Mouse (Mus musculus): Measurements from ENCODE around the gene Prss22. TPM values are rescaled to one million over a fixed set of nuclear protein-coding genes. Genes with fewer than 3 reads are reported as not detected.
"Not testable (repeated sequence)": the region's sequence is repeated elsewhere in the genome, so short reads cannot be mapped to it uniquely, and the experiment has no call there.

The Prss22 gene
- polyA plus RNA-seq, 1 experiment = 0.95 TPM

- no peak overlapping the region for H3ac ChIP-seq (ENCODE audit: control insufficient read depth, insufficient read length, low read depth)
- peaks cover 26% of the 10 kb centered on the region for H3K27me3 ChIP-seq (ENCODE audit: control insufficient read depth, insufficient read depth, insufficient read length)
- H3K36me3 ChIP-seq (ENCODE audit: control insufficient read depth, insufficient read depth) = no peaks in the 10 kb centered on the region
- H3K4me3 ChIP-seq (ENCODE audit: insufficient read depth, poor library complexity, severe bottlenecking) = no peak overlapping the region
- H3K79me3 ChIP-seq (ENCODE audit: low read depth) = no peaks in the 10 kb centered on the region
- no peaks in the 10 kb centered on the region for H3K79me2 ChIP-seq (ENCODE audit: control insufficient read depth, insufficient read depth)
- TF ChIP-seq CTCF (IDR thresholded peaks at IDR 0.05; ENCODE audit: control insufficient read depth, insufficient read depth, insufficient read length) = peak; percentile 87
- no peak for TF ChIP-seq CEBPB (IDR thresholded peaks at IDR 0.05; ENCODE audit: low read depth)
These were observed 37.7 kb downstream of the Prss22 start for GRCm38 (mm10) chr17:23960084-23960738.

GRCm38 (mm10) chr17:23955174-23955573 lies 42.7 kb downstream of the Prss22 start, which contains the start of gene Sbpl:
Gene Sbpl, minus strand, starts transcription at chr17:23955274.
- no peaks in the 10 kb centered on the region for H3K36me3 ChIP-seq (ENCODE audit: control insufficient read depth, insufficient read depth)
- peaks cover 29% of the 10 kb centered on the region for H3K27me3 ChIP-seq (ENCODE audit: control insufficient read depth, insufficient read depth, insufficient read length)
- no peak within 1 kb of the TSS for H3ac ChIP-seq (ENCODE audit: control insufficient read depth, insufficient read length, low read depth)
- TF ChIP-seq MYOD1 (IDR thresholded peaks at IDR 0.05; ENCODE audit: control insufficient read depth, insufficient read length, low read depth) (no peak), MYOG (IDR thresholded peaks at IDR 0.05; ENCODE audit: control insufficient read depth, extremely low read depth, insufficient read length) (no peak)
- no peaks in the 10 kb centered on the region for H3K79me3 ChIP-seq (ENCODE audit: low read depth)
- no peaks in the 10 kb centered on the region for H3K79me2 ChIP-seq (ENCODE audit: control insufficient read depth, insufficient read depth)
- no peak within 1 kb of the TSS for H3K4me3 ChIP-seq (ENCODE audit: insufficient read depth, poor library complexity, severe bottlenecking)

- not testable (repeated sequence) for H3K36me3 ChIP-seq (ENCODE audit: control insufficient read depth, insufficient read depth); H3ac ChIP-seq (ENCODE audit: control insufficient read depth, insufficient read length, low read depth); H3K79me3 ChIP-seq (ENCODE audit: low read depth); H3K4me3 ChIP-seq (ENCODE audit: insufficient read depth, poor library complexity, severe bottlenecking); H3K79me2 ChIP-seq (ENCODE audit: control insufficient read depth, insufficient read depth)
- peaks cover 12% of the 10 kb centered on the region for H3K27me3 ChIP-seq (ENCODE audit: control insufficient read depth, insufficient read depth, insufficient read length)
These were observed 47.1 kb downstream of the Prss22 start for GRCm38 (mm10) chr17:23950828-23951227.

GRCm38 (mm10) chr17:23949068-23949467 lies 48.8 kb downstream of the Prss22 start:
- no peak for TF ChIP-seq MYOD1 (IDR thresholded peaks at IDR 0.05; ENCODE audit: control insufficient read depth, insufficient read length, low read depth)
- TF ChIP-seq CEBPB (IDR thresholded peaks at IDR 0.05; ENCODE audit: low read depth) = no peak
- H3K4me3 ChIP-seq (ENCODE audit: insufficient read depth, poor library complexity, severe bottlenecking) = no peak overlapping the region

GRCm38 (mm10) chr17:23947486-23947885 lies 50.4 kb downstream of the Prss22 start:
- H3K4me3 ChIP-seq (ENCODE audit: insufficient read depth, poor library complexity, severe bottlenecking); H3K79me3 ChIP-seq (ENCODE audit: low read depth); H3ac ChIP-seq (ENCODE audit: control insufficient read depth, insufficient read length, low read depth); H3K27me3 ChIP-seq (ENCODE audit: control insufficient read depth, insufficient read depth, insufficient read length); H3K79me2 ChIP-seq (ENCODE audit: control insufficient read depth, insufficient read depth); H3K36me3 ChIP-seq (ENCODE audit: control insufficient read depth, insufficient read depth): not testable (repeated sequence)

More at GRCm38 (mm10) chr17:23949068-23949467, 48.8 kb downstream of the Prss22 start:
- no peaks in the 10 kb centered on the region for H3K36me3 ChIP-seq (ENCODE audit: control insufficient read depth, insufficient read depth)
- no peaks in the 10 kb centered on the region for H3K79me2 ChIP-seq (ENCODE audit: control insufficient read depth, insufficient read depth)
- no peak overlapping the region for H3ac ChIP-seq (ENCODE audit: control insufficient read depth, insufficient read length, low read depth)
- H3K27me3 ChIP-seq (ENCODE audit: control insufficient read depth, insufficient read depth, insufficient read length) = peaks cover under 1% of the 10 kb centered on the region
- H3K79me3 ChIP-seq (ENCODE audit: low read depth) = no peaks in the 10 kb centered on the region

Small RNAs within 50 kb of the gene (microRNA-seq; reads per million reads assigned to microRNA genes)
- gene Gm27700 (ENCODE audit: borderline microRNAs expressed) = not detected

Other genes starting within 250 kb of the Prss22 start
- 92.5 TPM for gene Flywch1, start 226.5 kb downstream of the Prss22 start, polyA plus RNA-seq (2012; fragmentation: generic; extraction: Trizol)
- gene Flywch2, start 212.0 kb downstream of the Prss22 start, polyA plus RNA-seq (2012; fragmentation: generic; extraction: Trizol) = 0.27 TPM
- 63.8 TPM for gene Srrm2, start 207.6 kb downstream of the Prss22 start, polyA plus RNA-seq (2012; fragmentation: generic; extraction: Trizol)
- gene Elob, start 169.0 kb downstream of the Prss22 start, polyA plus RNA-seq (2012; fragmentation: generic; extraction: Trizol) = 852 TPM
- not detected for gene Prss33, start 162.0 kb downstream of the Prss22 start, polyA plus RNA-seq (2012; fragmentation: generic; extraction: Trizol)
- gene Prss32, start 154.2 kb downstream of the Prss22 start, polyA plus RNA-seq (2012; fragmentation: generic; extraction: Trizol) = 0.02 TPM
- gene Prss41, start 153.9 kb downstream of the Prss22 start, polyA plus RNA-seq (2012; fragmentation: generic; extraction: Trizol) = 0.02 TPM
- not detected for gene Prss21, start 130.0 kb downstream of the Prss22 start, polyA plus RNA-seq (2012; fragmentation: generic; extraction: Trizol)
- not detected for gene Dcpp1, start 117.2 kb downstream of the Prss22 start, polyA plus RNA-seq (2012; fragmentation: generic; extraction: Trizol)
- not detected for gene Dcpp2, start 117.2 kb downstream of the Prss22 start, polyA plus RNA-seq (2012; fragmentation: generic; extraction: Trizol)
- not detected for gene Dcpp3, start 80.6 kb downstream of the Prss22 start, polyA plus RNA-seq (2012; fragmentation: generic; extraction: Trizol)
- not detected for gene Sbp, start 56.4 kb downstream of the Prss22 start, polyA plus RNA-seq (2012; fragmentation: generic; extraction: Trizol)
- gene Sbpl, start 42.8 kb downstream of the Prss22 start, polyA plus RNA-seq (2012; fragmentation: generic; extraction: Trizol) = not detected
- 0.04 TPM for gene Prss30, start 17.5 kb downstream of the Prss22 start, polyA plus RNA-seq (2012; fragmentation: generic; extraction: Trizol)
- 0.16 TPM for gene Prss27, start 40.0 kb upstream of the Prss22 start, polyA plus RNA-seq (2012; fragmentation: generic; extraction: Trizol)
- gene Kctd5, start 75.4 kb upstream of the Prss22 start, polyA plus RNA-seq (2012; fragmentation: generic; extraction: Trizol) = 41.5 TPM
- 7.4 TPM for gene Pdpk1, start 152.8 kb upstream of the Prss22 start, polyA plus RNA-seq (2012; fragmentation: generic; extraction: Trizol)
- 41.9 TPM for gene Amdhd2, start 165.7 kb upstream of the Prss22 start, polyA plus RNA-seq (2012; fragmentation: generic; extraction: Trizol)
- gene Atp6v0c, start 171.6 kb upstream of the Prss22 start, polyA plus RNA-seq (2012; fragmentation: generic; extraction: Trizol) = 377 TPM
- 3.8 TPM for gene Tbc1d24, start 207.5 kb upstream of the Prss22 start, polyA plus RNA-seq (2012; fragmentation: generic; extraction: Trizol)
- 0.26 TPM for gene Ntn3, start 211.4 kb upstream of the Prss22 start, polyA plus RNA-seq (2012; fragmentation: generic; extraction: Trizol)
- gene Tedc2, start 222.8 kb upstream of the Prss22 start, polyA plus RNA-seq (2012; fragmentation: generic; extraction: Trizol) = 13.2 TPM